ENCODE assay signal across 10 mouse cellular contexts in genomic region chr9:122687170-122687569, GRCm38 (mm10). TPM values are rescaled to one million over a fixed set of nuclear protein-coding genes. Genes with fewer than 3 reads are reported as not detected.
DNase-seq lines count a peak whose midpoint lies in the region; ATAC-seq and TF ChIP-seq lines count a peak whose summit lies in the region.
"Had no signal": no experiment of that assay in that cellular context is flagged by ENCODE, and none has a peak within 500 bp of the region (broad histone marks: within the 10 kb centered on the region; RNA-seq: fewer than 3 reads in every experiment).

No protein-coding gene starts in this region.

- 0 out of 2 replicates have a peak, but pooled peaks cover 4% of the 10 kb centered on the region for H3K27me3 ChIP-seq in hindbrain, embryonic 16.5 days (replicated peaks; ENCODE audit: control insufficient read depth, insufficient read depth, low read length)
- 0 out of 2 replicates have a peak, but pooled peaks cover 4% of the 10 kb centered on the region for H3K27me3 ChIP-seq in hindbrain, embryonic 13.5 days
- no peaks in the 10 kb centered on the region for H3K27me3 ChIP-seq in hindbrain, postnatal 0 days (ENCODE audit: insufficient read depth, low read length)
- H3K27me3 ChIP-seq in neural tube, embryonic 15.5 days (replicated peaks): no peaks in the 10 kb centered on the region

- no peak overlapping the region for H3K4me2 ChIP-seq in hindbrain, embryonic 16.5 days (ENCODE audit: low read length)
- H3K4me2 ChIP-seq in hindbrain, embryonic 13.5 days: no peak overlapping the region
- H3K4me2 ChIP-seq in hindbrain, postnatal 0 days (ENCODE audit: low read depth, low read length): no peak overlapping the region
- H3K4me2 ChIP-seq in neural tube, embryonic 15.5 days: no peak overlapping the region

- 28% methylated on average over 4 of the region's 4 CpGs for WGBS in hindbrain, embryonic 16.5 days
- WGBS in hindbrain, embryonic 13.5 days: 21% methylated on average over 4 of the region's 4 CpGs
- WGBS in hindbrain, postnatal 0 days: 17% methylated on average over 4 of the region's 4 CpGs
- 26% methylated on average over 4 of the region's 4 CpGs for WGBS in neural tube, embryonic 15.5 days

- no peaks in the 10 kb centered on the region for H3K9me3 ChIP-seq in hindbrain, embryonic 16.5 days (ENCODE audit: control insufficient read depth, low read length)
- H3K9me3 ChIP-seq in hindbrain, embryonic 13.5 days: no peaks in the 10 kb centered on the region
- H3K9me3 ChIP-seq in hindbrain, postnatal 0 days (ENCODE audit: low read length): no peaks in the 10 kb centered on the region
- H3K9me3 ChIP-seq in neural tube, embryonic 15.5 days (replicated peaks): no peaks in the 10 kb centered on the region

- peak; percentile 72 for TF ChIP-seq CTCF in hindbrain, postnatal 0 days (IDR thresholded peaks at IDR 0.05; ENCODE audit: low read depth)

- DNase-seq in 3T3-L1 (ENCODE audit: low read depth, low spot score) (peak; percentile 52), 416B (ENCODE audit: low read depth) (peak; percentile 19)
- peak; percentile 76 for DNase-seq in hindbrain, postnatal 0 days (ENCODE audit: low spot score)
- DNase-seq in right cerebral cortex, postnatal 25 days: peak; percentile 41

- H3K4me3 ChIP-seq in hindbrain, embryonic 16.5 days (ENCODE audit: low read length): no peak overlapping the region
- H3K4me3 ChIP-seq in hindbrain, embryonic 13.5 days: no peak overlapping the region
- H3K4me3 ChIP-seq in hindbrain, postnatal 0 days (ENCODE audit: low read length): no peak overlapping the region
- H3K4me3 ChIP-seq in neural tube, embryonic 15.5 days (replicated peaks): no peak overlapping the region

- H3K36me3 ChIP-seq in hindbrain, embryonic 16.5 days (ENCODE audit: control insufficient read depth, insufficient read depth, low read length): no peaks in the 10 kb centered on the region
- no peaks in the 10 kb centered on the region; the same call in 1 of the 2 replicates for H3K36me3 ChIP-seq in hindbrain, embryonic 13.5 days
- no peaks in the 10 kb centered on the region for H3K36me3 ChIP-seq in hindbrain, postnatal 0 days (ENCODE audit: insufficient read depth, low read length)
- no peaks in the 10 kb centered on the region for H3K36me3 ChIP-seq in neural tube, embryonic 15.5 days

- ATAC-seq in hindbrain, embryonic 16.5 days: peak; percentile 48
- no peak for ATAC-seq in hindbrain, embryonic 13.5 days (ENCODE audit: low FRiP score)
- 0 out of 2 replicates have a peak, but pooled peaks have one; percentile 19 for ATAC-seq in hindbrain, postnatal 0 days
- ATAC-seq in neural tube, embryonic 15.5 days (ENCODE audit: low FRiP score): no peak

- H3K27ac ChIP-seq in hindbrain, embryonic 16.5 days (ENCODE audit: low read depth, low read length): no peak overlapping the region
- no peak overlapping the region for H3K27ac ChIP-seq in hindbrain, embryonic 13.5 days
- H3K27ac ChIP-seq in hindbrain, postnatal 0 days: no peak overlapping the region
- H3K27ac ChIP-seq in neural tube, embryonic 15.5 days (replicated peaks): no peak overlapping the region

- H3K4me1 ChIP-seq in hindbrain, embryonic 16.5 days (ENCODE audit: control insufficient read depth, insufficient read depth, low read depth, low read length): no peaks in the 10 kb centered on the region
- no peaks in the 10 kb centered on the region for H3K4me1 ChIP-seq in hindbrain, embryonic 13.5 days (replicated peaks)
- no peaks in the 10 kb centered on the region for H3K4me1 ChIP-seq in hindbrain, postnatal 0 days (ENCODE audit: insufficient read depth, low read length)
- no peaks in the 10 kb centered on the region for H3K4me1 ChIP-seq in neural tube, embryonic 15.5 days

- no peak overlapping the region for H3K9ac ChIP-seq in hindbrain, embryonic 16.5 days (ENCODE audit: low read depth, low read length)
- no peak overlapping the region for H3K9ac ChIP-seq in hindbrain, embryonic 13.5 days
- no peak overlapping the region for H3K9ac ChIP-seq in hindbrain, postnatal 0 days (replicated peaks; ENCODE audit: low read length)
- no peak overlapping the region for H3K9ac ChIP-seq in neural tube, embryonic 15.5 days (replicated peaks)

RNA-seq across cellular contexts. Expression of gene Topaz1, which starts 60.0 kb away (rescaled TPM):
- not detected in 2 replicates for polyA plus RNA-seq in hindbrain, embryonic 16.5 days (2015; fragmentation: Nextera tagmentation; extraction: Ambion mirVana)
- polyA plus RNA-seq in hindbrain, embryonic 13.5 days (2015; fragmentation: Nextera tagmentation; extraction: Ambion mirVana): not detected in 2 replicates
- not detected in 2 replicates for total RNA-seq in hindbrain, postnatal 0 days (2014; rRNA removed)
- polyA plus RNA-seq in hindbrain, postnatal 0 days (2015; fragmentation: Nextera tagmentation; extraction: Ambion mirVana): not detected in 2 replicates
- polyA plus RNA-seq in neural tube, embryonic 15.5 days (2015; fragmentation: Nextera tagmentation; extraction: Ambion mirVana): not detected in 2 replicates
- total RNA-seq: common myeloid progenitor, adult 5-6 weeks; left cerebral cortex, postnatal 10 days; neutrophil, adult 5-6 weeks had no signal

Comparison
In these comparisons a context has a peak if more than half of its experiments do, and no peak if none do; other contexts are left out.
1. ATAC-seq: peak in hindbrain, embryonic 16.5 days (single experiment) and hindbrain, postnatal 0 days (single experiment); none in hindbrain, embryonic 13.5 days (single experiment) and neural tube, embryonic 15.5 days (single experiment).
2. DNase-seq: peak in every context shown above with its lines; median percentile 76 in hindbrain, postnatal 0 days; 52 in 3T3-L1; 41 in right cerebral cortex, postnatal 25 days; 19 in 416B.